Mouse (Mus musculus): ENCODE measurements at regions not wholly inside any gene's neighbourhood (a gene's known extent, or its start where the extent isn't known, plus 50 kb on each side); places are given as distances from the start of the nearest gene placed in this dataset.

- H3K4me3 ChIP-seq (ENCODE audit: low read depth, low read length) = no peak overlapping the region
- no peaks in the 10 kb centered on the region for H3K9me3 ChIP-seq (ENCODE audit: low read length)
- peak; percentile 74 for TF ChIP-seq EP300 (IDR thresholded peaks at IDR 0.05)
- TF ChIP-seq CTCF (IDR thresholded peaks at IDR 0.05) = no peak
- no peaks in the 10 kb centered on the region for H3K36me3 ChIP-seq (ENCODE audit: insufficient read depth, low read length)
- H3K4me1 ChIP-seq (ENCODE audit: insufficient read depth, low read depth, low read length) = no peaks in the 10 kb centered on the region
- H3K4me2 ChIP-seq (replicated peaks; ENCODE audit: low read depth, low read length) = no peak overlapping the region
- peak; percentile 90 for ATAC-seq
- H3K27ac ChIP-seq (ENCODE audit: low read length) = no peak overlapping the region
- 49% methylated on average over 6 of the region's 6 CpGs for WGBS
- H3K9ac ChIP-seq (replicated peaks; ENCODE audit: low read depth) = no peak overlapping the region
- DNase-seq (ENCODE audit: low spot score) = peak; percentile 77
- H3K27me3 ChIP-seq (replicated peaks; ENCODE audit: insufficient read depth, low read length) = no peaks in the 10 kb centered on the region
Measured at GRCm38 (mm10) chr7:68491143-68491810, 217.6 kb downstream of the Fam169b start.

- ATAC-seq (no peak), DNase-seq (ENCODE audit: low spot score) (no peak)
- 74% methylated on average over 3 of the region's 3 CpGs for WGBS
- no peaks in the 10 kb centered on the region for H3K36me3 ChIP-seq (ENCODE audit: insufficient read depth, low read length)
- no peak overlapping the region for H3K27ac ChIP-seq (ENCODE audit: low read length)
- no peak overlapping the region for H3K4me2 ChIP-seq (replicated peaks; ENCODE audit: low read depth, low read length)
- H3K9me3 ChIP-seq (ENCODE audit: low read length) = no peaks in the 10 kb centered on the region
- no peak for TF ChIP-seq CTCF (IDR thresholded peaks at IDR 0.05)
- TF ChIP-seq EP300 (IDR thresholded peaks at IDR 0.05) = no peak
- no peak overlapping the region for H3K9ac ChIP-seq (replicated peaks; ENCODE audit: low read depth)
- H3K4me1 ChIP-seq (ENCODE audit: insufficient read depth, low read depth, low read length) = no peaks in the 10 kb centered on the region
- no peak overlapping the region for H3K4me3 ChIP-seq (ENCODE audit: low read depth, low read length)
- H3K27me3 ChIP-seq (replicated peaks; ENCODE audit: insufficient read depth, low read length) = no peaks in the 10 kb centered on the region
Measured at GRCm38 (mm10) chr7:68486676-68487075, 213.0 kb downstream of the Fam169b start.

GRCm38 (mm10) chr7:68482553-68482952 is 208.9 kb downstream of the Fam169b start:
- ATAC-seq (no peak), DNase-seq (ENCODE audit: low spot score) (no peak)
- no peak overlapping the region for H3K4me3 ChIP-seq (ENCODE audit: low read depth, low read length)
- H3K27ac ChIP-seq (ENCODE audit: low read length) = no peak overlapping the region
- TF ChIP-seq EP300 (IDR thresholded peaks at IDR 0.05) (no peak), CTCF (IDR thresholded peaks at IDR 0.05) (no peak)
- no peaks in the 10 kb centered on the region for H3K4me1 ChIP-seq (ENCODE audit: insufficient read depth, low read depth, low read length)
- 49% methylated on average over 10 of the region's 10 CpGs for WGBS
- no peaks in the 10 kb centered on the region for H3K36me3 ChIP-seq (ENCODE audit: insufficient read depth, low read length)
- no peak overlapping the region for H3K9ac ChIP-seq (replicated peaks; ENCODE audit: low read depth)
- H3K9me3 ChIP-seq (ENCODE audit: low read length) = no peaks in the 10 kb centered on the region
- H3K27me3 ChIP-seq (replicated peaks; ENCODE audit: insufficient read depth, low read length) = no peaks in the 10 kb centered on the region
- no peak overlapping the region for H3K4me2 ChIP-seq (replicated peaks; ENCODE audit: low read depth, low read length)

- Histone ChIP-seq H3K4me3 (ENCODE audit: low read depth, low read length) (no peak overlapping the region), H3K27me3 (replicated peaks; ENCODE audit: insufficient read depth, low read length) (no peaks in the 10 kb centered on the region), H3K9me3 (ENCODE audit: low read length) (no peaks in the 10 kb centered on the region), H3K4me2 (replicated peaks; ENCODE audit: low read depth, low read length) (no peak overlapping the region), H3K4me1 (ENCODE audit: insufficient read depth, low read depth, low read length) (no peaks in the 10 kb centered on the region), H3K9ac (replicated peaks; ENCODE audit: low read depth) (no peak overlapping the region), H3K36me3 (ENCODE audit: insufficient read depth, low read length) (no peaks in the 10 kb centered on the region), H3K27ac (ENCODE audit: low read length) (no peak overlapping the region)
- peak; percentile 68 for DNase-seq (ENCODE audit: low spot score)
- ATAC-seq = 0 out of 2 replicates have a peak, but pooled peaks have one; percentile 32
- peak; percentile 82 for TF ChIP-seq CTCF (IDR thresholded peaks at IDR 0.05)
- TF ChIP-seq EP300 (IDR thresholded peaks at IDR 0.05) = no peak
- 21% methylated on average over 7 of the region's 7 CpGs for WGBS
Measured at GRCm38 (mm10) chr7:68480770-68481169, 207.1 kb downstream of the Fam169b start.

- Histone ChIP-seq H3K27ac (ENCODE audit: low read length) (no peak overlapping the region), H3K4me2 (replicated peaks; ENCODE audit: low read depth, low read length) (no peak overlapping the region), H3K4me1 (ENCODE audit: insufficient read depth, low read depth, low read length) (no peaks in the 10 kb centered on the region), H3K4me3 (ENCODE audit: low read depth, low read length) (no peak overlapping the region), H3K9me3 (ENCODE audit: low read length) (no peaks in the 10 kb centered on the region), H3K36me3 (ENCODE audit: insufficient read depth, low read length) (no peaks in the 10 kb centered on the region), H3K9ac (replicated peaks; ENCODE audit: low read depth) (no peak overlapping the region), H3K27me3 (replicated peaks; ENCODE audit: insufficient read depth, low read length) (no peaks in the 10 kb centered on the region)
- 60% methylated on average over 3 of the region's 3 CpGs for WGBS
- no peak for ATAC-seq
- DNase-seq (ENCODE audit: low spot score) = no peak
- TF ChIP-seq EP300 (IDR thresholded peaks at IDR 0.05) (no peak), CTCF (IDR thresholded peaks at IDR 0.05) (no peak)
Measured at GRCm38 (mm10) chr7:68480336-68480735, 206.7 kb downstream of the Fam169b start.

- DNase-seq (ENCODE audit: low spot score) (peak; percentile 14), ATAC-seq (no peak)
- TF ChIP-seq EP300 (IDR thresholded peaks at IDR 0.05) (no peak), CTCF (IDR thresholded peaks at IDR 0.05) (peak; percentile 55)
- Histone ChIP-seq H3K4me3 (ENCODE audit: low read depth, low read length) (no peak overlapping the region), H3K36me3 (ENCODE audit: insufficient read depth, low read length) (no peaks in the 10 kb centered on the region), H3K9ac (replicated peaks; ENCODE audit: low read depth) (no peak overlapping the region), H3K9me3 (ENCODE audit: low read length) (no peaks in the 10 kb centered on the region), H3K27ac (ENCODE audit: low read length) (no peak overlapping the region), H3K27me3 (replicated peaks; ENCODE audit: insufficient read depth, low read length) (no peaks in the 10 kb centered on the region), H3K4me1 (ENCODE audit: insufficient read depth, low read depth, low read length) (no peaks in the 10 kb centered on the region), H3K4me2 (replicated peaks; ENCODE audit: low read depth, low read length) (no peak overlapping the region)
- WGBS = 54% methylated on average over 3 of the region's 3 CpGs
Measured at GRCm38 (mm10) chr7:68478044-68478443, 204.4 kb downstream of the Fam169b start.

Measured in lung, postnatal 0 days (tissue).